Mouse (Mus musculus) ES-E14 (cell line): ENCODE results near the gene 7420426K07Rik. TPM values are rescaled to one million over a fixed set of nuclear protein-coding genes. Genes with fewer than 3 reads are reported as not detected.
A peak's percentile ranks its signal among the peaks of the same experiment; 100 is the strongest.

ENCODE experiments used
- DNase-seq: peaks from one replicate; pipeline ENCODE4 v3.0.0-alpha.2; 2013; ENCODE audit warnings: low read depth, low spot score
- H3K27ac ChIP-seq: 2 replicates; pipeline ENCODE4 v1.5.1; 2012; ENCODE audit warnings: low read depth, mild to moderate bottlenecking, low read length, moderate library complexity, mixed read lengths; ENCODE audit not compliant: poor library complexity, insufficient read depth, severe bottlenecking
- H3K36me3 ChIP-seq: 2 replicates; pipeline ENCODE4 v1.6.1; 2012; ENCODE audit warnings: mild to moderate bottlenecking, low read length, moderate library complexity, mixed read lengths; ENCODE audit not compliant: control insufficient read depth, poor library complexity, insufficient read depth, severe bottlenecking
- H3K4me1 ChIP-seq, 2 experiments: fragments of 150-350 bp in 1 of 2; sonication (generic) in 1 of 2; 2 replicates each; pipeline ENCODE4 v1.6.1; 2012; ENCODE audit warnings: low read length in 2 of 2, mild to moderate bottlenecking in 1 of 2, mixed read lengths in 1 of 2; ENCODE audit not compliant: control insufficient read depth in 2 of 2, insufficient read depth in 2 of 2, poor library complexity in 1 of 2
- H3K4me3 ChIP-seq, 2 experiments: fragments of 150-350 bp in 1 of 2; sonication (generic) in 1 of 2; 2 replicates each; pipeline ENCODE4 v1.5.1; 2012; ENCODE audit warnings: low read length in 2 of 2, low read depth in 1 of 2, mild to moderate bottlenecking in 1 of 2, mixed read lengths in 1 of 2; ENCODE audit not compliant: insufficient read depth in 1 of 2, poor library complexity in 1 of 2, severe bottlenecking in 1 of 2
- H3K9ac ChIP-seq: 2 replicates; pipeline ENCODE4 v1.6.1; 2012; ENCODE audit warnings: low read depth, mild to moderate bottlenecking, low read length, mixed read lengths; ENCODE audit not compliant: poor library complexity, insufficient read depth, severe bottlenecking
- H3K9me3 ChIP-seq: fragments of 150-350 bp; sonication (generic); 2 replicates; pipeline ENCODE4 v1.6.1; 2012; ENCODE audit warnings: low read depth, mild to moderate bottlenecking, low read length; ENCODE audit not compliant: control insufficient read depth, insufficient read depth
- CHD2 ChIP-seq: IDR thresholded peaks from 2 replicates; pipeline ENCODE4 v1.6.1; 2014; ENCODE audit warnings: mild to moderate bottlenecking, low read depth, low read length, inconsistent platforms
- HCFC1 ChIP-seq: IDR thresholded peaks from 2 replicates; pipeline ENCODE4 v1.6.1; 2012; ENCODE audit warnings: low read length, inconsistent platforms, borderline replicate concordance; ENCODE audit not compliant: insufficient read depth
- MAFK ChIP-seq: IDR thresholded peaks from 2 replicates; pipeline ENCODE4 v1.6.1; 2014; ENCODE audit warnings: mild to moderate bottlenecking, low read depth, low read length, inconsistent platforms; ENCODE audit not compliant: insufficient read depth
- ZC3H11A ChIP-seq: IDR thresholded peaks from 2 replicates; pipeline ENCODE4 v1.6.1; 2012; ENCODE audit warnings: low read depth, mild to moderate bottlenecking, inconsistent platforms, low read length, borderline replicate concordance
- ZNF384 ChIP-seq: IDR thresholded peaks from 2 replicates; pipeline ENCODE4 v1.6.1; 2012; ENCODE audit warnings: low read depth, low read length, inconsistent platforms
- in situ Hi-C, 2 experiments: fragments of 600-800 bp; cut with MboI; formaldehyde crosslinking; loops; one replicate each; pipeline ENCODE4 v1.15.1; 2025; ENCODE audit warnings: low sequenced_read_pairs in 2 of 2, inconsistent platforms in 1 of 2; ENCODE audit not compliant: unreplicated experiment in 2 of 2
- total RNA-seq: library from RNA; depleted of rRNA; stranded (reverse); fragments of 300-350 nt; gene quantifications from 2 replicates; pipeline ENCODE4 v1.2.3, GENCODE M21; 2012

7420426K07Rik gene
- total RNA-seq, 1 experiment = 0.18 TPM

GRCm38 (mm10) chr9:98932931-98933330, 30.0 kb downstream of the 7420426K07Rik start:
- Histone ChIP-seq H3K36me3 (no peaks in the 10 kb centered on the region), H3K4me3 (no peak overlapping the region), H3K27ac (no peak overlapping the region), H3K4me1 (peaks cover 0 to 2% of the 10 kb centered on the region in 2 experiments; a peak in 1 of 4 replicates), H3K9ac (no peak overlapping the region), H3K9me3 (no peaks in the 10 kb centered on the region)
- DNase-seq = no peak
- in situ Hi-C loops = no loop called here
- no peak for TF ChIP-seq HCFC1
- no peak for TF ChIP-seq ZNF384
- TF ChIP-seq CHD2 = no peak
- TF ChIP-seq MAFK = no peak
- TF ChIP-seq ZC3H11A = no peak

- Histone ChIP-seq H3K36me3 (no peaks in the 10 kb centered on the region), H3K9me3 (no peaks in the 10 kb centered on the region), H3K4me3 (no peak overlapping the region), H3K9ac (no peak overlapping the region), H3K27ac (no peak overlapping the region), H3K4me1 (peaks cover 0 to 2% of the 10 kb centered on the region in 2 experiments; a peak in 1 of 4 replicates)
- in situ Hi-C loops = no loop called here
- TF ChIP-seq MAFK (no peak), ZNF384 (no peak), ZC3H11A (no peak), HCFC1 (no peak), CHD2 (no peak)
- no peak for DNase-seq
Measured at GRCm38 (mm10) chr9:98935190-98935909, 32.4 kb downstream of the 7420426K07Rik start.

- Histone ChIP-seq H3K9ac (no peak overlapping the region), H3K4me3 (no peak overlapping the region), H3K27ac (no peak overlapping the region), H3K4me1 (peaks cover 0 to 2% of the 10 kb centered on the region in 2 experiments; a peak in 1 of 4 replicates), H3K36me3 (no peaks in the 10 kb centered on the region), H3K9me3 (no peaks in the 10 kb centered on the region)
- DNase-seq = peak; percentile 47
- in situ Hi-C loops = no loop called here
- no peak for TF ChIP-seq MAFK
- TF ChIP-seq HCFC1 = no peak
- TF ChIP-seq ZNF384 = no peak
- no peak; the same call in 1 of the 2 replicates for TF ChIP-seq ZC3H11A
- TF ChIP-seq CHD2 = no peak
Measured at GRCm38 (mm10) chr9:98939290-98939689, 36.4 kb downstream of the 7420426K07Rik start.

DNA sequence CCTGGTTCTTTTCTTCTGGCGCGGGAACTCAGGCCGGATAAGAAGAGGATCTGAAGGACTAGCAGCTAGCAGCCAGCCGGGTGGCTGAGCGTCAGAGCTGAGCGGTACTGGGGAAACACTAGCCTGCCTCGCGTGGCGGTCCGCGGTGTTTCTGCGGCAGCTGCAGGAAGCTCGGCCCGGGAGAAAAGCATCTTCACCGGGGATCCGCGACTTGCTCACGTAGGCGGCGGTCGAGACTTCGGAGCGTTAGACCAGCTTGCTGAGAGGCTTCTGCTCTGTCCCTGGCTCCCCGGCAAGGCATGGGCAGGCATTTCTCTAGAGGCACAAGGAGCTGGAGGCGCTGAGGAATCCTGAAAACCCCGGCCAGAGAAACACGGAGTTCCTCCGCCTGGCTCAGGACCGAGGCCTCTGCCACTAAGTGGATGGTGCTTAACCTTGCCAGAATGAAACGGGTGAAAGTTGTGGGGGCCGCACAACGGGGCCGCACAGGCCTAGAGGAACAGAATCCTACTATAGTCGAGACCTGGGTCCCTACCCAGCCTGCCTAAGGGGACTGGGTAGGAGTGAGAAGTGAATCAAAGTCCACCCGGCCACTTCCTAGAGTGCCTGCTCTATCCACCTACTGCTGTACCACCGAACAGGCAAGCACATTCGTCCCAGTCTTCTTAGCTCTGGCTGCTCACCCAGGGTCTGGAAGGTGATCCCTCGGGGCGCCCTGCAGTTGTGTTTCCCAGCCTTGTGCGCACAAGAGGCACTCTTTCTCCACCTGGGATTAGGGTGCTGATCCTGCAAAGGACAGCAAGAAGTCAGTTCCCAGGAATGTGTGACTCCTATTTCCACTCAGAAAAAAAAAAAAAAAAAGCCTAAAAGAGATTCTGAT, 49.5 kb downstream of the 7420426K07Rik start:
- no peaks in the 10 kb centered on the region for H3K36me3 ChIP-seq
- H3K9me3 ChIP-seq = no peaks in the 10 kb centered on the region
- in situ Hi-C loops = loop anchor here (5.0 to 10.0 kb wide), 2 partner anchors 920 to 922 kb away; partner anchors contain the start of gene Sox14 (in 1 of the 2)
- peak overlapping the region; percentile 13 to 21; a peak in 2 of 4 replicates for H3K4me3 ChIP-seq
- no peak overlapping the region for H3K9ac ChIP-seq
- no peak for TF ChIP-seq HCFC1
- TF ChIP-seq ZNF384 = no peak
- TF ChIP-seq MAFK = no peak
- no peak for TF ChIP-seq ZC3H11A
- TF ChIP-seq CHD2 = no peak
- H3K27ac ChIP-seq = no peak overlapping the region
- H3K4me1 ChIP-seq = 0 out of 4 replicates have a peak, but pooled peaks cover 0 to 3% of the 10 kb centered on the region in 2 experiments
- no peak for DNase-seq
